Mouse (Mus musculus) mature B cell (primary cell): ENCODE measurements at regions not wholly inside any gene's neighbourhood (a gene's known extent, or its start where the extent isn't known, plus 50 kb on each side); places are given as distances from the start of the nearest gene placed in this dataset.

Source experiments
- in situ Hi-C: fragments of 300-500 bp; cut with MboI; formaldehyde crosslinking; loops from 2 replicates; pipeline ENCODE4 v1.14.3; 2019

DNA sequence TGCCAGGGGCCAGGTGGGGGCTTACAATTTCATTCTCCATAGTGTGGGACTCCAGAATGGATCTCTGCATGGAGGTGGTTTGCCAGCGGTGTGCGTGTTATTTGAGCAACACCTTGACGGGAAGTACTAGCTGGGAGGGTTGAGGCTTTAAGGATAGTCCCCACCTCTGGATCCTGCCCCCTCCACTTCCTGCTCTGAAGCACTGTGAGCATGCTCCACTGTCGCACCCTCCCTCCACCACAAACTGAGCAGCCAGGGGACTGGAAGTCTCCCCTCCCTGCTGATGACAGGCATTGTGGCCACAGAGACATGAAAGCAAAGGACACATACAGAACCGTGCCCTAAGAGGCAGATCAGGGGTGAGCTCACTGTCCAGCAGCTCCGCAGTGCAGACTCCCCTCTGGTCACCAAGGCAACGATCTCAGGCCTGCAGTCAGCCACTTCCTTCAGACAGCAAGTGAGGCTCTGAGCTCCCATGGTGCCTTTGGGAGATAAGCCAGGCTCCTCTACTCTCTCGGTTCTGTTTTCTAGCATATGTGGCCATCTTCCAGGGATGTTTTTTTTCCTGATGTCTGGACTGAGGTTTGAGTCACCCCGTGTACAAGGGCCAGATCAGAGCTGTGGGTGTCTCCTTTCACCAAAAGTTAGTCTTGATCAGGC, 239.7 kb downstream of the Cryba4 start:
- in situ Hi-C loops, result no loop called here

DNA sequence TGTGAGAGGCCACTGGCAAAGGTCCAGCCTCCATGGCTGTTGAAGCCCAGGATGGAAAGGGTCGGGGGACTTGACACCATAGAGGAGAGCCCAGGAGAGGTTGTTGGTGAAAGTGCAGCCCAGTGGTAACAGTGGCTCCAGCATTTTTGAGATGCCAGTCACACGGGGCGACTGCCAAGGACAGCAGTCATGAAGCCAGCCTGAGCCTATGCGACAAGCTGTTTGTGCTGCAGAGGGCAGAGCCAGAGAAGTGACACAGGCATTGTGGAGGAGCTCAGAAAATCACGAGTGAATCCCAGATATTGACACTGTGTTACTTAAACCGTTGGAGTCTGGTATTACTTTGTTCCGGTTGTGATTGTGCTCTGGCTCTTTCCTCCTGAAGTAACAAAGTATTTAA, 233.4 kb downstream of the Cryba4 start:
- in situ Hi-C loops, result no loop called here

DNA sequence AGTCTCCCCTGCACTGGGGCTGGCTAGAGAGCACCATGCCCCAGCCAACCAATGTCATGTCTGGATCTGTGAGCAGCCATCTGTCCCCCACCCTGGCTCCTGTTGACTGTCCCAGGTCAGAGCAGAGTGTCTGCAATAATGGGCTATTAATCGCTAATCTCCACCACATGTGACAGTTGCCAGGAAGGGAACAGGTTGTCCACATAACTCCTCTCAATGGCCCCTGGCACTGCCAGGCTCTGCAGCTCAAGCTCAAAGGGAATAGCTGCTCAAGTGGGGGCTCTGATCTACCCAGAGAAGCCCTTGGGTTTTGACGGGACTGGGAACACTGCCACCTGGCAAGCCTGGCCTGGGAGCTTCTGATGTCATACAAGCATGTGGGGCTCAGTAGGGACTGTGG, 231.4 kb downstream of the Cryba4 start:
- in situ Hi-C loops, result no loop called here

DNA sequence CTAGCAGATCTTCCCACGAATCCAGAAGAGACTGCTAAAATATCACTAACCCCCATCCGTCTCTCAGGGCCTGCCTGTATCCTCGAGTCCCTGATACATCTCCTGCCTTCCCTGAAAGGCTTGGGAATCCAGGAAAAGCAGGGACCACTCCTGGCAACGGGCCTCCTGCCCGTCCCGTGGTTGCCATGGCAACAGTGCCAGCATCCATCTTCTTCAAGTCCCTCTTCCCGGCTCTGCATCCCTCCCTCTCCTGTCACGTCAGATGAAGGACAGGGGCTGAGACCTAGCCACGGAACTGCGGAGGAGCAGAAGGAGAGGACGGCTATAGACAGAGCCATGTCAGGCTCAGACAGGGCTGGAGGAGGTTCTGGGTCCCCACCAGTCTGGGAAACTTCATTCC, 222.4 kb downstream of the Cryba4 start:
- in situ Hi-C loops, result no loop called here

DNA sequence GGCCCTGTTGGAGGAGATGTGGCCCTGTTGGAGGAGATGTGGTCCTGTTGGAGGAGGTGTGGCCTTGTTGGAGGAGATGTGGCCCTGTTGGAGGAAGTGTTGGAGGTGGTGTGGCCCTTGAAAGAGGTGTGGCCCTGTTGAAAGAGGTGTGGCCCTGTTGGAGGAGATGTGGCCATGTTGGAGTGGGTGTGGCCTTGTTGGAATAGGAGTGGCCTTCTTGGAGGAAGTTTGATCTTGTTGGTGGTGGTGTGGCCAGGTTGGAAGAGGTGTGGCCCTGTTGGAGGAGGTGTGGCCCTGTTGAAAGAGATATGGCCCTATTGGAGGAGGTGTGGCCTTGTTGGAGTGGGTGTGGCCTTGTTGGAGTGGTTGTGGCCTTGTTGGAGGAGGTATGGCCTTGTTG, 220.3 kb downstream of the Cryba4 start:
- in situ Hi-C loops, result no loop called here

DNA sequence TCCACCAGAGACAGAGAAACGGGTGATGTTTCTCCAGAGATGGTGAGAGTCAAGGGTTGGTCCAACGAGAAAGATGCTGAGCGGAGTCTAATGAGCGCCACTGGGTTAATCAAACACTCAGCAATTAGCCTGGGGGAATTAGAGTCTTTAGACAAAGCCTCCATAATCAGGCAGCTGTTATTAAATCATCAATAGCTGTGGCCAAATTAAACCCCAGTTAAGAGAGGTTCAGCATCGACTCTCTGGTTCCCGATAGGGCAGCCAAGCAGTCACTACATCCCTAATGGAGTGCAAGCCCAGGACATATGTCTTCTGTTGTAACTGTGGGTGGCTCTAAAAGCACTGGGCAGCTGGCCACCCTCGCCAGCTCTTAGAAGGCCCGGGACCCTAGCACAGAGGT, 216.9 kb downstream of the Cryba4 start:
- in situ Hi-C loops, result no loop called here

DNA sequence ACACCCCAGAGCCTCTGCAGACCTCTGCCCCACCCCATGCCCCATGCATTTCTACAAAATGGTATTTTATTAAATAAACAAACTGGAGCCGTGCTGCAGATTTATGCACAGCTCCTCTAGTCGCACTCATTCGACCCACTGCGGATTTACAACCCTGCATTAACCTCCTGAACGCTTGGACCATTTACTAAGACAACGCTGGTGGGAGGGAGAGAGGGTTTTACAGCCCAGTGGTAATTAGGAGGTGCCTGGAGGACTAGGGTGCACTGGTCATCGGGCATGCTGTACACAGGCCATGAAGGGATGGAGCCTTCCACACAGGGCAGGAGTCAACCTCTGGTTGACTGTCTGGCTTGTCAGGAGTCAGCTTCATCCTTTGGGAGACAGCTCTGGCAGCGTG, 215.2 kb downstream of the Cryba4 start:
- in situ Hi-C loops, result no loop called here

DNA sequence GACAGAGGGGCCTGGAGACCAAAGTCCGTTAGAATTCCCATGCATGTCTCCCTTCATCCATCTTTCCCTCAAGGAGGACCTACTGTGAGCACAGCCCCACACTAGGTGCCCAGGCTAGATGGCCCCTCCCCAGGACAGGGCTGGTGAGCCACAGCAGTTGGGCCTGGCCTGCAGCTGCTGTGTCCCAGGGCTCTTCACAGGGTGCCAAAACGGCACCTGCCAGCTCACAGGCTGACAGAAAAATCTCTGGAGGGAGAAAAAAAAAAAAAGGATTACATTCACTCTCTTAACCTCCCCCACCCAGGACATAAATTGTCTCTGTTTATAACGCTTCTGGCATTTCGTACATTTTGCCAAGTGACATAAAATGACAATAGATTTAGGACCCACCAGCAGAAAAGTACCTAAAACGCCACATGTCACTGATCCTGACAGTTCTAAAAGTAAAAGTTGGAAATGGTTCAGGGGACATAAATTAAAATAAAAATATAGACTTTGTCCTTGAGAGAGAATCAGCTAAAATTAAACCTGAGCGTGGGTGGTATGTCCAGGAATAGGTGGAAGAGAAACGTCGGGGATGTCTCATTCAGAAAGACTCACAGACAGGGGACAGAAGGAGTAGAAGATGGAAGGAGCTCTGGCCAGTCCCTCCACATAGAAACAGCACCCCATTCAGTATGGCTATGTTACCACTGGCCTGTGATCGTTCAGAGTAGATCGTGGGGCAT, 212.5 kb downstream of the Cryba4 start:
- in situ Hi-C loops, result no loop called here

DNA sequence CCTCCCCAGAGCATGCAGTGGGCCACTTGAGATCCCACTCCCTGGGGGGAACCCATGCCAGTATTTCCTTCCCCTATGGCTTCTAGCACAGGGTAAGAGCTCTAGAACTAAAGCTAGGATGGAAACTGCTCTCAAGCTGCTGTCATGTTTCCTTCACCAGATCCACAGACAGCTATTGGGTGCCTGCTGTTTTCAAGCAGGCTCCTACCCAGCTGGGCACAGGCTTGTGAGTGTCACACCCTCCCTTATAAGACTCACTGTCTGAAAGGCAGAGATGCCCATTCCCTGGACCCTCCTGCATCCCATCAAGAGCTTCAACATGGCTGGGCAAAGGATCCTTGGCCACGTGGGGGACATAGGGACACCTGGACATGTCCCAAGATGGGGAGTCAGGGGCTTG, 211.6 kb downstream of the Cryba4 start:
- in situ Hi-C loops, result no loop called here

DNA sequence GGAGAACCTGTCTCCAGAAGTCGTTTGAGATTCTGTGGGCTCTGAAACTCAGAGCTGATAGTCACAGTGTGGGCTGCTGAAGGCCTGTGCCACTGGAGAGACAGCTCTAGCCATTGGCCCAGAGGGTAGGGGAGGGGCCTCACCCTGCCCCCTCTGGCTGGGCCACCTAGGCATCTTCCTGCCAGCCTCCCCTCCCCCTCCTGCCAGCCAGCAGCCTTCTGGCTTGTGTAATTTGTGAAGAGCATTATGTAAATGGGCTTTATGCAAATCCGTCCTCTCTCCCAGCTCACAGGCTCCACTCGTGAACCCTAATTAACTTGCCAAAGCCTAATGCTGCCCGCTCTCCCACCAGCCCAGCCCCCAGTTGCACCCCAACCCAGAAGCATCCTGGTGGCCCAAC, 211.0 kb downstream of the Cryba4 start:
- in situ Hi-C loops, result no loop called here

DNA sequence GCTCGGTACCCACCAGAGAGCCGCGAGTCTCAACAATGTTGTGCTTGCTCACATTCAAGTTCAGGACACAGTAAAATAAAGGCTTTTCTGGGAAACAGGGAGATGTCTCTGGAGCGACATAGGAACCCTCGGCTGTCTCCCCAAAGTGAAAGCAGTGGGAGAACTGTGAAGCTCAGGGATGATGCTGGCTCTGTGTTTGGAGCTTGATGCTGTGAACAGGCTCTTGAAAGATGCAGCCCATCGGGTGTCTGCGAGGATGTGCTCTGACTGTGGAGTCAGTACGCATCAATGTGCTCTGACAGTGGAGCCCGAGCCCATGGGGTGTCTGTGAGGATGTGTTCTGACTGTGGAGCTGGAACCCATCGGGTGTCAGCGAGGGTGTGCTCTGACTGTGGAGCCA, 210.1 kb downstream of the Cryba4 start:
- in situ Hi-C loops, result no loop called here

DNA sequence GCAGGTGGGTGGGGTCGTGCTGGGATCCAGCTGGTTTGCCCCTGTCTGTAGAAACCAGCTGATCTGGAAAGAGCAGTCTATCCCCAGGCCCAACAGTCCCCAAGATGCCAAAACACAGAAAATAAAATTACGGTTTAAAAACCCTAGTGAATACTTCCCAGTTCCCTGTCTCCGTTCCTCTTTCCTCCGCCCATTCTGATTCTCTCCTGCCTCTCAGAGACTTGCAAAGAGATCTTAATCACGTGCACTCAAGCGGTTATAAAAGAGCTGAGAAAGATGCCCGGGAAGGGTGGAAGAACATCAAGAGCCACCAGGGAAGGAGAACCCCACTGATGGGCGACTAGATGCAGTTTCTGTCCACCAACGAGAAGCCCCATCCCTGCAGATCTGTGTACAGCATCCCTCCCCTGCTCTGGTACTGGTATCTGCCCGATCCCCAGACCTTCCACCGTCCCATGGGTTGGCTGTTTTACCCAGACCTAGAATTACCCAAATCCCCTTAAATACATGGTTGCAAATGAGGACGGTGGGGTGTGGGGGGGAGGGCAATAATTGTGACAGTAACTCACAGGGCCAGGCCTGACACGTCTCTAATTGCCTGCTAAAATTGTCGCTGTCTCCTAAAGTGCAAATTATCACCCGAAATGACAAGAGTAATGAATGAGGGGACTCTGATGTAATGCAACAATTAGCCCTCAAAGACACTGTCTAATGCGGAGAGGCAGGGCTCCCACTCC, 202.1 kb downstream of the Cryba4 start:
- in situ Hi-C loops, result no loop called here

DNA sequence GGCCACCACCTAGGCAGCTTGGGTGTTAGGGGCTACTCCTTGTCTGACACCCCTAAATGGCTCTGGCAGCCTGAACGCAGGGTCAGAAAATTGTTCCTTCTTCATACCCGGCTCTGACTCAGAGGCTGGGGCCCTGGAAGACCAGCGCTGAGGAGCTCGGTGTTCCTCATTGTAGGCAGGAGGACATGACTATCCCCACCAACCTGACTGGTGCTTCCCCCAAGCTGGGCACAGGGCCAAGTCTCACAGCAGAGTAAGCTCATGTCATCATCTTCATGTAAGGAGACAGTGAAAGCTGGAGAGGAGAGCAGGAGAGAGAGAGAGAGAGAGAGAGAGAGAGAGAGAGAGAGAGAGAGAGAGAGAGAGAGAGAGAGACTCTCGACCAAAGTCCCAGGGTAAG, 201.4 kb downstream of the Cryba4 start:
- in situ Hi-C loops, result no loop called here

DNA sequence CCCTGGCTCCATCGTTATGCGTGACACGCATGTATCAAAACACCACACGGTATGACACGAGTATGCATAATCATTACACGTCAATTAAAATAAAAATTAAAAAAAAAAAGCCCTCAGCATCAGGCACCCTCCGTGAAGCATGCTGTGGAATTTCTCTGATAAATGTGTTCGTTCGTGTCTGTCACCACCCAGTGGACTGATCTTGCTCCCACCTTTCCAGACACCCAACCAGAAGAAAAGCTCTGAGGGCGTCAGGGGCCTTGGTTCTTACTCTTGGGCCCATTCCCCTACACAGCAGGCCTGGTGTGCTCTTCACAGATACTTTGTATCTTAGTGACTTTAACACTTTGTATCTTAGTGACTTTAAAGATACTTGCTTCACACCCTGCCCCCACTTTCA, 200.5 kb downstream of the Cryba4 start:
- in situ Hi-C loops, result no loop called here

DNA sequence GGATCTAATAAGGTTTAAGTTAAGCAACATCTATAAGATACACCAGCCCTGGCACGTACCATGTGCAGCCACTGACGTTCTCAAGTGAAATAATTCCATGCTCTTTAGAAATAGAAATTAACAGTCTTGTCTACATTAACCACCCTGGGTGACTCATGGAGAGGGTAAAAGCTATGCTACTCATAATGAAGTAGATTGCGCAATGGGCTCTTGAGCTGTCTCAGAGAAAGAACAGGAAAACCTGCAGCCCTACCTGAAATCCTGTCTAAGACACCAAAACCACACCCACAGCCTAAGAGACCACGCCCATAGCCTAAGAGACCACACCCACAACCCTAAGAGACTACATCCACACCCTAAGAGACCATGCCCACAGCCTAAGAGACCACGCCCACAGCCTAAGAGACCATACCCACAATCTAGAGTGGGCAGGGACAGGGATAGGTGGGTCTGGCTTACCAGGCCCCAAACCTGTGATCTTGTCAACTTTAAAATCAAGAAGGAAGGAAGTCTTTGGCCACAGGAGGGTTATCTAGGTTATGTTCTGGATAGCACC, 198.6 kb downstream of the Cryba4 start:
- in situ Hi-C loops, result no loop called here

DNA sequence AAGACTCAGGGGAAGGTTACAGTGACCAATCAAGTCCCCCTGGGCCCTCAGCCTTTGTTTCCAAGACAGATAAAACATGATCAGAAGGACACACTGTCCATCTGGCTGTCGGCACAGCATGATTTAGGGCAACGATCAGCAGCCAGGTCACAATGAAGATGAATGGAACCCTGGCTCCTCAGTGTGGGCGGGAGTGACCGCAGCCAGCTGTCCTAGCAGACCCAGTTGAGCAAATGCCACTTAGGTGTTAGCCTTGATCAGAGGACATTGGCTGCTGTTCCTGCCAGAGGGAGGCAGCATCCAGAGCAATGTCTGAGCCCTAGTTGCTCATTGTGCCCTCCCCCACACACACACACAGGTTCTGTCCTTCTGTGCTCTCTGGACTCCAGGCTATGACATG, 197.3 kb downstream of the Cryba4 start:
- in situ Hi-C loops, result no loop called here

DNA sequence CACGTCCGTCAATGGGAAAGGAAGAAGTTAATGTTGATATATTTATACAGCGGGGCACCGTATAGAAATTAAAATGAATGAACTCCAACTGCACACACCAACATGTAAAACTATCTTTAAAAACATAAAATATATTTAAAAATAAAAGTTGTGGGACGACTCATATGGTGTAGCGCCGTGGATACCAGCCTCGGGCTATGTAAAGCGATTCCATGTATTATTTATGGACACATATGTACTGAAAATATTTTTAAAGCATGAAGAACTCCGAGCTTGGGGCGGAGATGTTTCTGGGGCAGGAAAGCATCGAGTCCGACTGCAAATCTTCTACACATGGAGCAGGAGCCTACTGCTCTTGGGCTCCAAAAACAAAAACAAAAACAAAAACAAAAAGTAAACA, 182.4 kb downstream of the Cryba4 start:
- in situ Hi-C loops, result no loop called here

DNA sequence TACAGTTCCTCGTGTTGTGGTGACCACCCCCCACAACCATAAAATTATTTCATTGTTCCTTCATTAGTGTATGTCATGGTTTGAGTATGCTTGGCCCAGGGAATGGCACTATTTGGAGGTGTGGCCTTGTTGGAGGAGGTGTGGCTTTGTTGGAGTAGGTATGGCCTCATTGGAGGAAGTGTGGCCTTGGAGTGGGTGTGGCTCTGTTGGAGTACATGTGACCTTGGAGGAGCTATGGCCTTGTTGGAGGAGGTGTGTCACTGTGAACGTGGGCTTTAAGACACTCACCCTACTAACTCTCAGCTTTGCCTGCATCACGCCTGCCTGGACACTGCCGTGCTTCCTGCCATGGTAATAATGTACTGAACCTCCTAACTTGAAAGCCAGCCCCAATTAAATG, 179.9 kb downstream of the Cryba4 start:
- in situ Hi-C loops, result no loop called here

DNA sequence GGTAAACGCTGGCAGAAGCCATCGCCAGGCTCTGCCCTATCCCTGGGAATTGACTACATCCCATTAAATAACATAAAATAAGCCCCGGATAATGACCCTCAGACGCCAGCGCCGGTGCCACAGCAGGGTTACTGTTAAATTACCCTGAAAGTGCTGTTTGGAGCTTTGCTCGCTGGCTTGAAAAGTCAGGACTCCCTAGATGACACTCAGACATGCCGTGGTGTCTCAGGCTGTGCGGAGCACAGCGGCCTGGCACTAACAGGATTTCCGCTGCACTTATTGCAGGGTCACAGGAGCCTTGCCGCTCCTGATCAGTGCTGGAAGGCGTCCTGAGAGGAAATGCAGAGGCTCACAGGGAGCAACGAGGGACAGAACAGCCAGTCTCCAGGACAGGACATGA, 175.2 kb downstream of the Cryba4 start:
- in situ Hi-C loops, result no loop called here

DNA sequence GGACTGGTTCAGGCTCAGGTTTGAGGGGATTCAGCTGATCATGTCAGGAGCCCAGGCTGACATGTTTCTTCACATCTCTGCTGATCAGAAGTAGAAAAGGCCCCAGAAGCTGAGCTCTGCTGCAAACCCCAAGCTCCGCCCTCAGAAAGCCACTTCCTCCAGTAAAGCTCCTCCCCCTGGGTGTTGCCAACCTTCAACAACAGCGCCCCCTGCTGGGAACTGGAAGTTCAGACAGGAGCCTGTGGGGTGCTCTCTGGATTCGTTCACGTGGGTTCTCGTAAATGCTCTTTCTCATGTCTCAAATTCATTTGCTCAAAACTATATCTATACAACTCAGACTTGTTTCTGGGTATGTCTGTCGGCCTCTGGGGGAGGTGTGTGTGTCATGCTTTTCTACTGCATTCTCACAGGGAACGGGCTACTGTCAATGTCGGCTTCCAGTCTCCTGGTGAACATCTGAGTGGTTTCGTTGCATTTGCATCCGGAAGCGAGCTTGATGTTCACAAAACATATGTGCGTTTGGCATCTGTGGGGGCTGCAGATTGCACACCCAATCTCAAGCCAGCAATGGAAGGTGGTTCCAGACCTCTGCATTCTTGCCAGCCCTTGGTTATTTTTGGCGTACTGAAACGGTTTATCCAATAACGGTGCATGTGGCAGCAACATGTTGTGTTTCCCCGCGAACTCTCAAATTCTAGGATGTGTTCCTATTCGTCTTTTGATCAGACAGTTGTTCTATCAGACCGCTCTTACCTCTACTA, 174.3 kb downstream of the Cryba4 start:
- in situ Hi-C loops, result no loop called here

DNA sequence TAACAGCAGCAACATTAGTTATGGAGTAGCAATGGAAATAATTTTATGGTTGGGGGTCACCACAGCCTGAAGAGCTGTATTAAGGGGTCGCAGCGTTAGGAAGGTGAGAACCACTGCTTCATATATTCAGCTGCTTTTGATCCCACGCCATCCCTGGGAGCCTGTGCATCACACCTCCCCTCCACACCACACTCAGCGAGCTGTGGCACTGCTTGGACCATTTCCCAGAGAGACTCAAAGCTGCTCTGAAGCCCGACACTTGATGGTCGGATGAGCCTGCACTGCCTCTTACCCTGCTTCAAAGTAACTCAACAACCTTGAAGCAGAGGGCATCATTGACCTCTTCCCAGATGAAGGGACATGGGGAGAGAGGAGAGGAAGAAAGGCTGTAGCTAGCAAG, 171.3 kb downstream of the Cryba4 start:
- in situ Hi-C loops, result no loop called here

DNA sequence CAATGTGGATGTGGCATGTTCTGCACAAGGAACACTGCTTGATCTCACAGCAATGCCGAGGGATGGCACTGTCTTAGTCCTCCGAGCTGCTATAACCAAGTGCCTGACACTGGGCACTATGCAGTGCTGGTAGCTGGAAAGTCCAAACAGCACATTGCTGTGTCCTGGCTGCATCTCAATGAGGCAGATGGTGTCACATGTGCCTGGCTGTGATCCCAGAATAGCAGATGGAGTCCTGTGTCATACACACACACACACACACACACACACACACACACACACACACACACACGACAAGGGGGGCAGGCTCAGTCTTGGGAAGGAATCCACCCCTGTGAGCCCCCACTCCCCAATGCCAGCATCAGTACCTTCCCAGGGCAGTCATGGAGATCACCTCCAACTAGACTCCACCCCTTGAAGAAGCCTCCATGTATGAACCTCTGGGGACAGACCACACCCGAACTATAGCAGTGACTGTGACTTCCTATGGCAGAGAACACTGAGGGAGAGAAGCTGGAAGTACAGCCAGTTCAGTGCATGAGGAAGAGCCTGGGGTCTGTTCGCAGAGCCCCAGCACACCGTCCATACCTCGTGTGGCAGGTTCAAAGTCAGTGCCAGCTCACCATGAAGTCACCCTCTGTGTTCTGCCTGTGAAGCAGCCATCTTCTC, 160.3 kb downstream of the Cryba4 start:
- in situ Hi-C loops, result no loop called here
